Mouse (Mus musculus) MEL (cell line): ENCODE measurements around the gene Tmem184c.
A peak's percentile ranks its signal among the peaks of the same experiment; 100 is the strongest.

Experiments
- BHLHE40 ChIP-seq: IDR thresholded peaks from 2 replicates; pipeline ENCODE4 v1.6.1; 2012; ENCODE audit warnings: low read depth, mild to moderate bottlenecking, inconsistent platforms, low read length, improper control_type of control experiment, borderline replicate concordance
- CTCF ChIP-seq, 3 experiments: IDR thresholded peaks in 2 of 3; conservative IDR thresholded peaks in 1 of 3; 2 replicates each; pipeline ENCODE4 v1.5.1; 2011 to 2012; ENCODE audit warnings: low read length in 3 of 3, low read depth in 2 of 3, mild to moderate bottlenecking in 2 of 3, improper control_type of control experiment in 1 of 3, inconsistent platforms in 1 of 3, mixed read lengths in 1 of 3, moderate library complexity in 1 of 3; ENCODE audit not compliant: control insufficient read depth in 1 of 3, insufficient read depth in 1 of 3, poor library complexity in 1 of 3, severe bottlenecking in 1 of 3
- GABPA ChIP-seq: IDR thresholded peaks from 2 replicates; pipeline ENCODE4 v1.6.1; 2012; ENCODE audit warnings: low read depth, mild to moderate bottlenecking, inconsistent platforms, low read length, improper control_type of control experiment, moderate library complexity
- GATA1 ChIP-seq: IDR thresholded peaks from 2 replicates; pipeline ENCODE4 v1.6.1; 2011; ENCODE audit warnings: low read depth, low read length, improper control_type of control experiment
- MAX ChIP-seq: IDR thresholded peaks from 2 replicates; pipeline ENCODE4 v1.6.1; 2011; ENCODE audit warnings: low read length, improper control_type of control experiment
- POLR2A ChIP-seq, 2 experiments: IDR thresholded peaks; 2 replicates each; pipeline ENCODE4 v1.6.1; 2011 to 2012; ENCODE audit warnings: low read length in 2 of 2, mild to moderate bottlenecking in 2 of 2, control low read depth in 1 of 2, improper control_type of control experiment in 1 of 2, low read depth in 1 of 2, moderate library complexity in 1 of 2; ENCODE audit not compliant: control insufficient read depth in 1 of 2, insufficient read depth in 1 of 2, poor library complexity in 1 of 2

DNA sequence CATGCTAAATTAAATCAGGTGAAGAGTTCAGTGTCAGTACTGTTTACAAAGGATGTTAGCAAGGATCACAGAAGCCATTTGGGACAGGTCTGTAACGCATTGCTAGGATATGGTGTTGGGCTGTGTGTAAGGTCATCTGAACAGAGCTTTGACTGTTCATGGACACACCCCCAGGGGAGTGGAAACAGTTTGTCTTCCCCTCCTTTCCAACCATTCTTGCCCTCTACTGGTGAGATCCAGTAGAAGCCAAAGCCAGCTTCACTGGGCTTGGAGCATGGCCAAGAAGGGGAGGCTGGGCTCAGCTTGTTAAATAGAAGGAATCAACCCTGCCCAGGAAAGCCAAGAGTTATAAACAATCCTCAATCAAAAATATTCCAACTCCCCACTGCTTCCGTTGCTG lies 7.4 kb upstream of the Tmem184c start:
- TF ChIP-seq BHLHE40 (no peak), GABPA (no peak), POLR2A (IDR thresholded peaks at IDR 0.05; ENCODE audit: control insufficient read depth in 1 of 2, insufficient read depth in 1 of 2, low read depth in 1 of 2, low read length in 2 of 2, poor library complexity in 1 of 2) (no peak), GATA1 (no peak), CTCF (IDR thresholded peaks at IDR 0.05 in 2 of 3, conservative IDR thresholded peaks at IDR 0.05 in 1 of 3; ENCODE audit: control insufficient read depth in 1 of 3, insufficient read depth in 1 of 3, low read depth in 2 of 3, low read length in 3 of 3, poor library complexity in 1 of 3, severe bottlenecking in 1 of 3) (peak in 1 of 3 experiments; percentile 44; a peak in 3 of 6 replicates), MAX (no peak)
